Mouse (Mus musculus) lung, adult 2 months (tissue): ENCODE results near the gene 1700067P10Rik. TPM values are rescaled to one million over a fixed set of nuclear protein-coding genes. Genes with fewer than 3 reads are reported as not detected.

Source experiments
- DNase-seq: peaks from one replicate; pipeline ENCODE4 v3.0.0; 2022
- H3K4me1 ChIP-seq: fragments of 200-500 bp; 2 replicates; pipeline ENCODE4 v1.6.1; 2011; ENCODE audit warnings: low read length; ENCODE audit not compliant: control insufficient read depth, insufficient read depth
- H3K4me3 ChIP-seq: fragments of 200-500 bp; replicated peaks from 2 replicates; pipeline ENCODE3; 2011; ENCODE audit warnings: low read depth, mild to moderate bottlenecking, control low read depth, low read length; ENCODE audit errors: extremely low read depth
- CTCF ChIP-seq: fragments of 200-500 bp; IDR thresholded peaks from 2 replicates; pipeline ENCODE4 v1.5.1; 2011; ENCODE audit warnings: mild to moderate bottlenecking, low read length, control low read depth; ENCODE audit not compliant: insufficient read depth
- POLR2A ChIP-seq: fragments of 200-500 bp; IDR thresholded peaks from 2 replicates; pipeline ENCODE4 v1.6.1; 2011; ENCODE audit warnings: low read depth, mild to moderate bottlenecking, control low read depth, low read length, borderline replicate concordance; ENCODE audit errors: extremely low read depth
- WGBS: fragments of 180-500 bp; shearing (Covaris S2); methylation state at CpG from one replicate; pipeline ENCODE4 v1.1.7; 2018; 5-methylcytosine and 5-hydroxymethylcytosine counted together
- polyA plus RNA-seq: library from polyadenylated mRNA; depleted of rRNA; stranded (reverse); fragments of >200 nt; gene quantifications from 2 replicates; pipeline ENCODE4 v1.2.3, GENCODE M21; 2012

Gene 1700067P10Rik
- polyA plus RNA-seq, 1 experiment: not detected

DNA sequence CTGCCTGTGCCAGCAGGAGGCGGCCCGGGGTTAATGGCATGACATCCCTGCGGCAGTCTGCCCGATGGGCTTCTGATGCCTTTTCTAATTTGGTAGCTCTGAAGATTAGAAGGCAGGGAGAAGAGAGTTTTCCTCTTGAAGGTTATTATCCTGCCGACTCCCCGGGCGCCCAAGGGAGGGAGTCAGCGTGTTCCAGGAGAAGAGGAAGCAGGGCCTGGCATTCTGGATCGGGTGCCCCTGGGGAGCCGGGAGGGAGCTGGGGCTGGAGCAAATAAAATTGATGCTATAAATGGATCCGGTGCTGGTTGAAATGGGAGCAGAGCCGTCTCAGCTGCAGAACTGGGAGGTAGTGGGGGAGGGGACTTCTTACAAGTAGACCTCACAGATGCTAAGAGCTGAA lies 31.7 kb upstream of the 1700067P10Rik start:
- DNase-seq: no peak
- H3K4me3 ChIP-seq: no peak overlapping the region
- TF ChIP-seq POLR2A (no peak), CTCF (no peak)
- H3K4me1 ChIP-seq: no peaks in the 10 kb centered on the region
- WGBS: 19% methylated on average over 12 of the region's 12 CpGs

GRCm38 (mm10) chr17:48064196-48064843 lies 24.8 kb upstream of the 1700067P10Rik start:
- TF ChIP-seq POLR2A (no peak), CTCF (no peak)
- Histone ChIP-seq H3K4me1 (peaks cover 2% of the 10 kb centered on the region), H3K4me3 (no peak overlapping the region)
- no peak for DNase-seq
- 44% methylated on average over 10 of the region's 10 CpGs for whole genome bisulfite sequencing

- H3K4me1 ChIP-seq: peaks cover 2% of the 10 kb centered on the region
- no peak for TF ChIP-seq POLR2A
- no peak for TF ChIP-seq CTCF
- 59% methylated on average over 5 of the region's 5 CpGs for WGBS
- no peak for DNase-seq
- no peak overlapping the region for H3K4me3 ChIP-seq
Observed at GRCm38 (mm10) chr17:48065081-48065501, 24.0 kb upstream of the 1700067P10Rik start.

- H3K4me3 ChIP-seq: no peak overlapping the region
- peaks cover 2% of the 10 kb centered on the region for H3K4me1 ChIP-seq
- DNase-seq: no peak
- TF ChIP-seq POLR2A (no peak), CTCF (no peak)
- 52% methylated on average over 10 of the region's 10 CpGs for WGBS
Observed at GRCm38 (mm10) chr17:48067083-48067614, 22.0 kb upstream of the 1700067P10Rik start.

DNA sequence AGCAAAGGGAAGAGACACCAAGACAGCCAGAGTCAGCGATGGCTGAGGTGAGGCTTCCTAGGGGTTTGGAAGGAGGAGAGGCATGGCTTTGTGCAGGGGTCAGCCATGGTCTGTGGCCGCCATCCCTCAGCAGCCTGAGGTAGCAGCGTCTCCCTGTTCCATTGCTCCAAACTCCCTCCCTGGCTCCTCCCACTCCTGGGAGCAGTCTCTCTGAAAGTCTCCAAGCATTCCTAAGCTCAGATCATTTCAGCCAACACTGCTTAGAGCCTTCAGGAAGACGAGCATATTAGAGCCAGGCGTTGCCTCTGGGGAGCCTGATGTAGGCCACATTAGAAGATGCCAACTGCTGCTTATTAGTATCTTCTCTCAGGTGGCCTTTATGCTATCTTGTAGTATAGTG lies 21.4 kb upstream of the 1700067P10Rik start:
- DNase-seq: no peak
- WGBS: 40% methylated on average over 5 of the region's 5 CpGs
- TF ChIP-seq CTCF: no peak
- TF ChIP-seq POLR2A: no peak
- H3K4me3 ChIP-seq: no peak overlapping the region
- peaks cover 2% of the 10 kb centered on the region for H3K4me1 ChIP-seq

GRCm38 (mm10) chr17:48080626-48081025 lies 8.5 kb upstream of the 1700067P10Rik start:
- Histone ChIP-seq H3K4me1 (no peaks in the 10 kb centered on the region), H3K4me3 (no peak overlapping the region)
- TF ChIP-seq CTCF (no peak), POLR2A (no peak)
- no peak for DNase-seq
- WGBS: 42% methylated on average over 3 of the region's 3 CpGs

- DNase-seq: no peak
- WGBS: 67% methylated on average over 2 of the region's 2 CpGs
- TF ChIP-seq CTCF (no peak), POLR2A (no peak)
Observed at GRCm38 (mm10) chr17:48089446-48089845, 327 bp downstream of the 1700067P10Rik start.

GRCm38 (mm10) chr17:48090305-48090704 lies 1.2 kb downstream of the 1700067P10Rik start:
- Histone ChIP-seq H3K4me3 (no peak overlapping the region), H3K4me1 (no peaks in the 10 kb centered on the region)
- WGBS: 77% methylated on average over 12 of the region's 12 CpGs
- no peak for DNase-seq
- no peak for TF ChIP-seq POLR2A
- no peak for TF ChIP-seq CTCF

More at GRCm38 (mm10) chr17:48089446-48089845, 327 bp downstream of the 1700067P10Rik start:
- no peak overlapping the region for H3K4me3 ChIP-seq
- no peaks in the 10 kb centered on the region for H3K4me1 ChIP-seq

- Histone ChIP-seq H3K4me3 (no peak overlapping the region), H3K4me1 (peaks cover 5% of the 10 kb centered on the region; the same call in 1 of the 2 replicates)
- DNase-seq: no peak
- WGBS: 66% methylated on average over 5 of the region's 5 CpGs
- TF ChIP-seq CTCF: no peak
- no peak for TF ChIP-seq POLR2A
Observed at GRCm38 (mm10) chr17:48093286-48093817, 4.2 kb downstream of the 1700067P10Rik start.
